Comparison of ENCODE assay signal across 16 mouse cellular contexts in the genomic region with DNA sequence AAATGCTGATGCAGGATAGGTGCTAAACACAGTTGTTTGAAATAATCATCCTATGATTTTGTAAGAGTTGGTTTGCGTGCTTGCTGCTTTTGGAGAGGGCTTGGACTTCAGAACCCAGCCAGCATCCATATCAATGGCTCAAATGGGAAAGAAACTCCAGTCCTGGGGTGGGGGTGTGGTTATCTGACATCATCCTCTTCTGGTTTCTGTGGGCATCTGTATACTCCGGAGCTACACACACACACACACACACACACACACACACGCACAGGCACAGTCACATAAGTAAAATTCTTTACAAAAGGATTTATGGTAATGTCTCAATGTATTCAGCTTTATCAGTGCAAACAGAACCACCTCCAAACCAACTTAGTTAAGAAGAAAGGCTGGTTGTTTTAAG. TPM values are rescaled to one million over a fixed set of nuclear protein-coding genes. Genes with fewer than 3 reads are reported as not detected.
"Had no signal": no experiment of that assay in that cellular context is flagged by ENCODE, and none has a peak within 500 bp of the region (broad histone marks: within the 10 kb centered on the region; RNA-seq: fewer than 3 reads in every experiment).

No protein-coding gene starts in this region.

- H3K9ac ChIP-seq: limb, embryonic 15.5 days; liver, embryonic 12.5 days; midbrain, embryonic 12.5 days had no signal

- ATAC-seq: hindbrain, postnatal 0 days; liver, embryonic 12.5 days had no signal

- H3K9me3 ChIP-seq: limb, embryonic 15.5 days; liver, embryonic 12.5 days; megakaryocyte, embryonic 14.5 days; midbrain, embryonic 12.5 days had no signal

- DNase-seq: kidney, adult 8-10 months; kidney, postnatal 25 days; right cerebral cortex, postnatal 25 days; thymus, postnatal 36 days had no signal

- H3K4me3 ChIP-seq: left cerebral cortex, adult 2 months; limb, embryonic 15.5 days; liver, embryonic 12.5 days; megakaryocyte, embryonic 14.5 days; midbrain, embryonic 12.5 days had no signal

- H3K27ac ChIP-seq: hindbrain, postnatal 0 days; left cerebral cortex, adult 2 months; limb, embryonic 15.5 days; liver, embryonic 12.5 days; midbrain, embryonic 12.5 days had no signal

- H3K4me2 ChIP-seq: limb, embryonic 15.5 days; liver, embryonic 12.5 days; midbrain, embryonic 12.5 days had no signal

- H3K36me3 ChIP-seq: limb, embryonic 15.5 days; liver, embryonic 12.5 days; midbrain, embryonic 12.5 days had no signal

RNA-seq across cellular contexts. Expression of gene Mcidas, which starts 6.4 kb away (rescaled TPM):
- polyA plus RNA-seq: intestine, embryonic 14.5 days; limb, embryonic 11.5 days; limb, embryonic 15.5 days; liver, embryonic 12.5 days; liver, embryonic 16.5 days; small intestine, adult 2 months had no signal

RNA-seq across cellular contexts. Expression of gene Cdc20b, which starts 34.8 kb away (rescaled TPM):
- total RNA-seq: left cerebral cortex, postnatal 14 days had no signal
- polyA plus RNA-seq: intestine, embryonic 14.5 days; kidney, embryonic 16.5 days; limb, embryonic 11.5 days; limb, embryonic 15.5 days; liver, embryonic 12.5 days; liver, embryonic 16.5 days; small intestine, adult 2 months had no signal
